Mouse (Mus musculus) adrenal gland (tissue): ENCODE measurements around the gene Rasgef1a.

Experiments used
- intact Hi-C: fragments of 180-260 bp; cut with DNase I; formaldehyde crosslinking; loops from one replicate; pipeline ENCODE4 v1.15.1; 2025

Gene Rasgef1a

GRCm38 (mm10) chr6:118070321-118071012, 59.2 kb downstream of the Rasgef1a start:
- intact Hi-C loops: no loop called here

- intact Hi-C loops: no loop called here
Measured at GRCm38 (mm10) chr6:118071013-118071350, 59.7 kb downstream of the Rasgef1a start.

- intact Hi-C loops: no loop called here
Measured at GRCm38 (mm10) chr6:118071416-118071815, 60.2 kb downstream of the Rasgef1a start.

- intact Hi-C loops: no loop called here
Measured at GRCm38 (mm10) chr6:118072176-118072575, 60.9 kb downstream of the Rasgef1a start.

- intact Hi-C loops: no loop called here
Measured at GRCm38 (mm10) chr6:118074151-118074550, 62.9 kb downstream of the Rasgef1a start.

GRCm38 (mm10) chr6:118076256-118076655, 65.0 kb downstream of the Rasgef1a start:
- intact Hi-C loops: no loop called here

- intact Hi-C loops: no loop called here
Measured at GRCm38 (mm10) chr6:118076748-118077147, 65.5 kb downstream of the Rasgef1a start.

GRCm38 (mm10) chr6:118077421-118077820, 66.2 kb downstream of the Rasgef1a start:
- intact Hi-C loops: no loop called here

- intact Hi-C loops: no loop called here
Measured at GRCm38 (mm10) chr6:118078751-118079150, 67.5 kb downstream of the Rasgef1a start.

- intact Hi-C loops: no loop called here
Measured at GRCm38 (mm10) chr6:118079292-118079691, 68.1 kb downstream of the Rasgef1a start.

GRCm38 (mm10) chr6:118079762-118080465, 68.7 kb downstream of the Rasgef1a start:
- intact Hi-C loops: no loop called here

- intact Hi-C loops: no loop called here
Measured at GRCm38 (mm10) chr6:118080711-118081110, 69.5 kb downstream of the Rasgef1a start.

GRCm38 (mm10) chr6:118082384-118082783, 71.1 kb downstream of the Rasgef1a start:
- intact Hi-C loops: no loop called here

GRCm38 (mm10) chr6:118083608-118084007, 72.4 kb downstream of the Rasgef1a start:
- intact Hi-C loops: no loop called here

- intact Hi-C loops: no loop called here
Measured at GRCm38 (mm10) chr6:118084596-118084995, 73.4 kb downstream of the Rasgef1a start.

GRCm38 (mm10) chr6:118087955-118088354, 76.7 kb downstream of the Rasgef1a start:
- intact Hi-C loops: no loop called here

- intact Hi-C loops: no loop called here
Measured at GRCm38 (mm10) chr6:118088750-118089440, 77.7 kb downstream of the Rasgef1a start.

- intact Hi-C loops: no loop called here
Measured at GRCm38 (mm10) chr6:118090827-118091226, 79.6 kb downstream of the Rasgef1a start.

GRCm38 (mm10) chr6:118097765-118098365, 86.6 kb downstream of the Rasgef1a start:
- intact Hi-C loops: no loop called here

GRCm38 (mm10) chr6:118099311-118099802, 88.1 kb downstream of the Rasgef1a start:
- intact Hi-C loops: no loop called here

GRCm38 (mm10) chr6:118111810-118112209, 100.6 kb downstream of the Rasgef1a start:
- intact Hi-C loops: no loop called here

- intact Hi-C loops: no loop called here
Measured at GRCm38 (mm10) chr6:118122767-118123166, 111.5 kb downstream of the Rasgef1a start.
